In the genomic region with DNA sequence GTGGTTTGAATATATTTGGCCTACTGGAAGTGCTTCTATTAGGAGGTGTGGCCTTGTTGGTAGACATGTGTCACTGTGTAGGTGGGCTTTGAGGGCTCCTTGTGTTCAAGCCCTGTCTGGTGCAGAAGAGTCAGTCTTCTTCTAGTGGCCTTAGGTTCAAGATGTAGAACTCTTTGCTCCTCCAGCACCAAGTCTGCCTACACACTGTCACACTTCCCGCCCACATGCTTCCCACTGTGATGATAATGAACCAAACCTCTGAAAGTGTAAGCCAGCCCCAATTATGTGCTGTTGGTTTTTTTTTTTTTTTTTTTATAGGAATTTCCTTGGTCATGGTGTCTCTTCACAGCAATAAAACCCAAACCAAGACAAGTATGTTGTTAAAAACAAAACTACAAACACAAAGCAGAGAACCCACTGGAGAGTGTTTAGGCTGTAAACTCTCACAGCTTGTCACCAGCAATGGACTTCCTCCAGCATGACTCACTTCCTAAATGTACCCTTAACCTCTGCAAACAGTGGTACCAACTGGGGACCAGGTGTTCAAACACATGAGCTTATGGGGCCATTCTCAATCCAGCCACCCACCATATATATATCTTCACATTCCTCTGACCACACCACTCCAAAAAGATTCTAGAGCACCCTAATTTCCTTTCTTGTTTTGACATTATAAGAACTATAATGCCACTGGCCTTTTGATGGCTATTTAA, we compare ENCODE assay signal across 29 mouse cellular contexts.
DNase-seq lines count a peak whose midpoint lies in the region; ATAC-seq and TF ChIP-seq lines count a peak whose summit lies in the region.
"Had no signal": no experiment of that assay in that cellular context is flagged by ENCODE, and none has a peak within 500 bp of the region (broad histone marks: within the 10 kb centered on the region; RNA-seq: fewer than 3 reads in every experiment).

No protein-coding gene starts in this region.

- no peaks in the 10 kb centered on the region for H3K36me3 ChIP-seq in intestine, embryonic 14.5 days (ENCODE audit: control insufficient read depth, insufficient read depth, low read length)
- H3K36me3 ChIP-seq in intestine, postnatal 0 days (ENCODE audit: control insufficient read depth, insufficient read depth), result no peaks in the 10 kb centered on the region
- H3K36me3 ChIP-seq: embryonic facial prominence, embryonic 12.5 days; embryonic facial prominence, embryonic 15.5 days; forebrain, embryonic 12.5 days; forebrain, embryonic 15.5 days; heart, embryonic 10.5 days; heart, embryonic 13.5 days; hindbrain, embryonic 13.5 days had no signal

- ATAC-seq in intestine, embryonic 14.5 days (replicated peaks; ENCODE audit: low FRiP score, low TSS enrichment, low read depth), result no peak
- no peak for ATAC-seq in intestine, postnatal 0 days
- ATAC-seq in hematopoietic stem cell, adult 5-6 weeks (replicated peaks in 1 of 2; ENCODE audit: insufficient read depth in 1 of 2, low FRiP score in 2 of 2, low TSS enrichment in 1 of 2, low read depth in 1 of 2, poor library complexity in 2 of 2, severe bottlenecking in 2 of 2), result peak; percentile 42 to 46; a peak in 2 of 4 replicates
- ATAC-seq: CD4-positive, CD25-positive, alpha-beta regulatory T cell, adult 4 months; forebrain, embryonic 15.5 days; hindbrain, postnatal 0 days; inflammation-experienced regulatory T-cells, adult 6 months had no signal

- H3K9ac ChIP-seq in intestine, embryonic 14.5 days (ENCODE audit: low read length), result no peak overlapping the region
- H3K9ac ChIP-seq in intestine, postnatal 0 days (ENCODE audit: low read depth, low read length), result no peak overlapping the region
- H3K9ac ChIP-seq: embryonic facial prominence, embryonic 12.5 days; embryonic facial prominence, embryonic 15.5 days; forebrain, embryonic 12.5 days; forebrain, embryonic 15.5 days; heart, embryonic 13.5 days; hindbrain, embryonic 13.5 days had no signal

- WGBS in intestine, embryonic 14.5 days, result 96% methylated on average over 1 of the region's 1 CpGs
- WGBS in intestine, postnatal 0 days, result 82% methylated on average over 1 of the region's 1 CpGs

- 0 out of 2 replicates have a peak, but pooled peaks cover 2% of the 10 kb centered on the region for H3K4me1 ChIP-seq in intestine, embryonic 14.5 days (replicated peaks; ENCODE audit: control insufficient read depth, insufficient read depth, low read length)
- H3K4me1 ChIP-seq in intestine, postnatal 0 days (replicated peaks; ENCODE audit: control insufficient read depth, insufficient read depth, low read length), result 0 out of 2 replicates have a peak, but pooled peaks cover 1% of the 10 kb centered on the region
- H3K4me1 ChIP-seq: embryonic facial prominence, embryonic 12.5 days; embryonic facial prominence, embryonic 15.5 days; forebrain, embryonic 12.5 days; hindbrain, embryonic 13.5 days had no signal

- no peak overlapping the region for H3K4me2 ChIP-seq in intestine, embryonic 14.5 days (ENCODE audit: low read length)
- H3K4me2 ChIP-seq in intestine, postnatal 0 days (replicated peaks; ENCODE audit: low read depth), result no peak overlapping the region
- H3K4me2 ChIP-seq: embryonic facial prominence, embryonic 12.5 days; embryonic facial prominence, embryonic 15.5 days; forebrain, embryonic 12.5 days; forebrain, embryonic 15.5 days; heart, embryonic 13.5 days; hindbrain, embryonic 13.5 days had no signal

- no peak overlapping the region for H3K4me3 ChIP-seq in intestine, embryonic 14.5 days (ENCODE audit: low read depth, low read length)
- H3K4me3 ChIP-seq in intestine, postnatal 0 days (ENCODE audit: low read depth, low read length), result no peak overlapping the region
- H3K4me3 ChIP-seq: embryonic facial prominence, embryonic 12.5 days; embryonic facial prominence, embryonic 15.5 days; forebrain, embryonic 12.5 days; forebrain, embryonic 15.5 days; heart, adult 2 months; heart, embryonic 10.5 days; heart, embryonic 13.5 days; hindbrain, embryonic 13.5 days had no signal

- H3K27ac ChIP-seq in intestine, embryonic 14.5 days (ENCODE audit: low read depth), result no peak overlapping the region
- H3K27ac ChIP-seq in intestine, postnatal 0 days (ENCODE audit: low read depth, low read length), result no peak overlapping the region
- H3K27ac ChIP-seq: embryonic facial prominence, embryonic 12.5 days; embryonic facial prominence, embryonic 15.5 days; forebrain, embryonic 12.5 days; forebrain, embryonic 15.5 days; heart, adult 2 months; heart, embryonic 10.5 days; heart, embryonic 13.5 days; hindbrain, embryonic 13.5 days; hindbrain, postnatal 0 days had no signal

- H3K27me3 ChIP-seq in intestine, embryonic 14.5 days (replicated peaks; ENCODE audit: control insufficient read depth, insufficient read depth, low read length), result no peaks in the 10 kb centered on the region
- no peaks in the 10 kb centered on the region for H3K27me3 ChIP-seq in intestine, postnatal 0 days (replicated peaks; ENCODE audit: control insufficient read depth, insufficient read depth, low read length)
- H3K27me3 ChIP-seq: embryonic facial prominence, embryonic 12.5 days; embryonic facial prominence, embryonic 15.5 days; heart, embryonic 13.5 days had no signal

- TF ChIP-seq CTCF in intestine, postnatal 0 days (IDR thresholded peaks at IDR 0.05; ENCODE audit: low read depth), result no peak

- DNase-seq in intestine, embryonic 14.5 days (ENCODE audit: low spot score), result peak; percentile 20
- peak; percentile 9 for DNase-seq in A20 (ENCODE audit: low read depth, low spot score)
- peak; percentile 61 for DNase-seq in brain, adult 2 months (ENCODE audit: low read depth, low spot score)
- no peak for DNase-seq in lung, postnatal 4 days
- DNase-seq in urinary bladder, postnatal 10 days (ENCODE audit: low spot score), result no peak
- DNase-seq in ovary, postnatal 14 days (ENCODE audit: low spot score), result no peak
- DNase-seq: adrenal gland, adult 2 months; adrenal gland, postnatal 25 days; cerebellum, adult 18-20 months; cerebellum, adult 9-10 months; cerebellum, postnatal 14 days; gastrocnemius, postnatal 10 days; gastrocnemius, postnatal 36 days; heart, adult 2 months; heart, postnatal 14 days; heart, postnatal 4 days; kidney, adult 11 months had no signal

- H3K9me3 ChIP-seq in intestine, embryonic 14.5 days (ENCODE audit: control insufficient read depth, low read length), result no peaks in the 10 kb centered on the region
- H3K9me3 ChIP-seq in intestine, postnatal 0 days (ENCODE audit: control insufficient read depth), result no peaks in the 10 kb centered on the region
- H3K9me3 ChIP-seq: embryonic facial prominence, embryonic 12.5 days; embryonic facial prominence, embryonic 15.5 days; forebrain, embryonic 12.5 days; forebrain, embryonic 15.5 days; heart, embryonic 10.5 days; heart, embryonic 13.5 days; hindbrain, embryonic 13.5 days had no signal

Comparison
In these comparisons a context has a peak if more than half of its experiments do, and no peak if none do; other contexts are left out.
1. ATAC-seq: peak in hematopoietic stem cell, adult 5-6 weeks (2 of 2); none in intestine, embryonic 14.5 days (single experiment) and intestine, postnatal 0 days (single experiment).
2. DNase-seq: peak in intestine, embryonic 14.5 days (single experiment), A20 (single experiment) and brain, adult 2 months (single experiment); none in lung, postnatal 4 days (0 of 2), urinary bladder, postnatal 10 days (single experiment) and ovary, postnatal 14 days (single experiment).